Mouse (Mus musculus): ENCODE results near the gene Gm45208.

DNA sequence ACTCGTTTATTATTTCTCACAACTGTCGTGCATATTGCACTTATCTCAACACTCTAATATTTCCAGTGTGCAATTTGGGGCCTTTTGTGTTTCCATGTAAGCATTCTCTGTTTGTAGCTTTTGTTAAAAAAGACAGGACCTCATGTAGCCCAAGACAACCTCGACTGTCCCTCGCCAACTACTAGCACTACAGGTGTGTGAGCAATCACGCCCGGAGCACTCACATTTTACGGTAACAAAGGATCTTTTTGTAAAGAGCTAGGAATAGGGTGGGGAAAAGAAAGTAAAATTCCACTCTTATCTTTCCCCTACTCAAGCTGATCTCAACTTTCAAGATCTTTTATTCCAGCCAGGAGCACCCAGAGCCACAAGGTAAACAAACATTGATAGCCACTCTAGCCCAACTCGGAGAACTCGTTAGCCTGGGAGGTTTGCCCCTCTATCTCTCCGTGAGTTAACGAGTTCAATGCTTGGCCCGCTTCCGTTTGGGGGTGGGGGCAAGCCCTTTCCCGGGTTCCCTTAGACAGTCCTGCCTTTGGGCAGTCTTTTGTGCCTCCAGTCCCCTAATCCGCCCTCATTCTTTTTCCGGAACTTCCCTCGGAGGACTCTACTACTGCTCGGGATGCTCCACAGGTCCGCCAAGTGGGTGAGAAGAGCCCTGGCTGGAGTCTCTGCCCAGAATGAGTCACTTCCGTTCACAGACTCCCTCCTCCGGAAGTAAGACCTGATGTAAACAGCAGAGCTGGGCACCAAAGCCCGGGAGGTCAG, at the start of gene Gm45208:
- TF ChIP-seq POLR2A (IDR thresholded peaks at IDR 0.05; ENCODE audit: borderline replicate concordance, low read depth, low read length) (no peak), CTCF (IDR thresholded peaks at IDR 0.05; ENCODE audit: low read depth, low read length) (no peak)
